Mouse (Mus musculus): Measurements from ENCODE around the gene Coq2. TPM values are rescaled to one million over a fixed set of nuclear protein-coding genes. Genes with fewer than 3 reads are reported as not detected.
A peak's percentile ranks its signal among the peaks of the same experiment; 100 is the strongest.

Gene Coq2
- polyA plus RNA-seq (2015; fragmentation: Nextera tagmentation; extraction: Ambion mirVana), result 30.8 and 32.4 TPM in 2 replicates

DNA sequence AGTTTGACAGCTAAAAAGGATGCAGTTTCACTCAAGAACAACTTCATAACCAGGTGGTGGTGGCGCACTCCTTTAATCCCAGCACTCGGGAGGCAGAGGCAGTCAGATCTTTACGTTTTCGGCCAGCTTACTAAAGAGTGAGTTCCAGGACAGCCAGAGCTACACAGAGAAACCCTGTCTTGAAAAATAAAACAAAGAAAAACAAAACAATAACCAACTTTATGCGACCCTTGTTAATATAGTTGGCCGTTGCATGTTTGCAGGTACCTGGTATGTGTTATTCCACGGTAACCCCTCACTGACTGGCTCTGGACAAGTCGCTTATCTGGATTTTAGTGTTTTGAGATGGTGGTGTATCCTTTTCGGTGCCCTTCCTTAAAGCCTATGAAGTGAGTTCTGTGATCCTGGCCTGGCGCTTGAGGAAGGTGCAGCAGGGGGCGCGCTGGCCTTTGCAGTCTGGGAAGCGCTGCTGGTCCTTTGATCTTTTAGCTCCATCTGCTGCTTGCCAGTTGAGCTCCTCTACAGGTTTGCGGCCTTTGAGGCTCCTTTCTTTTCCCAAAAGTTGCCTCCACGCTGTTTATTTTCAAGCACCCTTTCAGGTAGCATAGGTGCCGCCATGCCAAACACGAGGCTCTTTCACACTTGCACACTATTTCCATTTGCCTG lies at the start of gene Coq2:
Gene Coq2, minus strand, starts transcription at position 430 of the 666 bp plus-strand sequence.
- TF ChIP-seq CTCF (IDR thresholded peaks at IDR 0.05; ENCODE audit: low read depth), result peak; percentile 96
- peak; percentile 18; the same call in 1 of the 2 replicates for ATAC-seq
- H3K4me1 ChIP-seq (replicated peaks; ENCODE audit: control insufficient read depth, insufficient read depth, low read length), result peaks cover 3% of the 10 kb centered on the region; the same call in 1 of the 2 replicates
- H3K9me3 ChIP-seq (ENCODE audit: control insufficient read depth), result no peaks in the 10 kb centered on the region
- peak within 1 kb of the TSS; percentile 84 for H3K4me3 ChIP-seq (ENCODE audit: low read depth, low read length)
- H3K27ac ChIP-seq (ENCODE audit: low read depth, low read length), result peak within 1 kb of the TSS; percentile 74
- 9% methylated on average over 17 of the region's 17 CpGs for WGBS
- H3K9ac ChIP-seq (ENCODE audit: low read depth, low read length), result peak within 1 kb of the TSS; percentile 75
- H3K27me3 ChIP-seq (replicated peaks; ENCODE audit: control insufficient read depth, insufficient read depth, low read length), result no peaks in the 10 kb centered on the region
- no peaks in the 10 kb centered on the region for H3K36me3 ChIP-seq (ENCODE audit: control insufficient read depth, insufficient read depth)
- H3K4me2 ChIP-seq (replicated peaks; ENCODE audit: low read depth), result peak within 1 kb of the TSS; percentile 80

DNA sequence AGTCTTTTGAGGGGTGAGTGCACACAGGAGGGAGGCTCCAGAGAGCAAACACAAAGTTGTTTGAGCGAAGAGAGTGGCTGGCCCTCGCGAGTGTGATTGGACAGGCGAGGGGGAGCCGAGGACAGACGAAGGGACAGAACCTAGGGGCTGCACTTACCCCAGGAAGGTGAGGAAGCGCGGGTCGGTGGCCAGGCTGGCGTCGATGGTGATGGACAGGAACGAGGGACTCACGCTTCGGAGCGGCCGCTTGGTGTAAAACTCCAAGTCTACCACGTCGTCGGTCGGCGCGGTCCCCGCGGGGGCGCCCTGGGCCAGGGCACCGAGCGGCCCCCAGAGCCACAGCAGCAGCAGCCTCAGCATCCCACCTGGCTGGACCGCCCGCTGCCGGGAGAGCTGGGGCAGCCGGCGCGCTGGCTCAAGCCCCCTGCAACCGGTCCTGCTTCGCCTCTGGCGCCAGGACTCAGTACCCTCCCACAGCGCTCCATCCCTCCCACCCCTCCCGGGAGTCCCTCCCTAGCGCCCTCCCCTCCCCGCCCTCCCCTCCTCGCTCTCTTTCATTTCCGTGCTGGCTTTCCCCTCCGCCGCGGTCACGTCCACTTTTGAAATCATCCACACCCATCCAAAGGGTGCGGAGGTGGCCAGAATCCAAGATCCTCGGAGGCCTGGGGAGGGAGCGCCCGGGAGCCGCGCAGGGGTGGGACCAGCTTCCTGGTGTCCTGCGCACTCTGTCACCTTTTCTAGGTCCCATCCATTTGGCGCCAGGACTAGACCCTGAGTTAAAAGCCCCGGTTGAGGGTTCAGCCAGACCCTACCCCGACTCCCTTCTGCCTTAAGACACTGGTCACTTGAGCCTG lies 44.5 kb upstream of the Coq2 start, which contains the start of gene Hpse:
Gene Hpse, minus strand, starts transcription at position 482 of the 854 bp plus-strand sequence.
- Histone ChIP-seq H3K36me3 (ENCODE audit: control insufficient read depth, insufficient read depth) (no peaks in the 10 kb centered on the region), H3K4me2 (replicated peaks; ENCODE audit: low read depth) (peak within 1 kb of the TSS; percentile 95), H3K9ac (ENCODE audit: low read depth, low read length) (peak within 1 kb of the TSS; percentile 34; the same call in 1 of the 2 replicates), H3K27me3 (replicated peaks; ENCODE audit: control insufficient read depth, insufficient read depth, low read length) (no peaks in the 10 kb centered on the region), H3K4me1 (replicated peaks; ENCODE audit: control insufficient read depth, insufficient read depth, low read length) (no peaks in the 10 kb centered on the region), H3K9me3 (ENCODE audit: control insufficient read depth) (peaks cover 7% of the 10 kb centered on the region; the same call in 1 of the 2 replicates), H3K27ac (ENCODE audit: low read depth, low read length) (no peak within 1 kb of the TSS), H3K4me3 (ENCODE audit: low read depth, low read length) (peak within 1 kb of the TSS; percentile 49)
- peak; percentile 27 for TF ChIP-seq CTCF (IDR thresholded peaks at IDR 0.05; ENCODE audit: low read depth)
- WGBS, result under 1% methylated on average over 47 of the region's 56 CpGs
- peak; percentile 59 for ATAC-seq

DNA sequence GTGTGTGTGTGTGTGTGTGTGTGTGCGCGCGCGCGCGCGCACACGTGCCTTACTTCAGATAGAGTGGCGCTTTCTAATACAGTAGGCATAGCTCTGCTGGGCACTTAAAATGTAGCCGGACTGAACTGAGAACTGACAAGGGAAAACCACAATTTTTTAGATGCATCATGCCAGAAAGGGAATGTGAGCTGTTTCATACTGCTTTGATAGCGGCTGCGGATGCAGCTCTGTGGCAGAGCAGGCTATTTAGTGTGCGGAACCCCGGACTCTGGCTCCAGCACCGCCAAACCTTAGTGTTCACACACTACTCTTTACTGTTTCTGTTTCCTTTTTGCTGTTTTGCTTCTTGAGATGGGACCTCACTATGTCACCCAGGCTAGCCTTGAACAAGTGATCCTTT lies 41.8 kb upstream of the Coq2 start:
- no peak for TF ChIP-seq CTCF (IDR thresholded peaks at IDR 0.05; ENCODE audit: low read depth)
- H3K27me3 ChIP-seq (replicated peaks; ENCODE audit: control insufficient read depth, insufficient read depth, low read length), result no peaks in the 10 kb centered on the region
- 94% methylated on average over 15 of the region's 15 CpGs for WGBS

DNA sequence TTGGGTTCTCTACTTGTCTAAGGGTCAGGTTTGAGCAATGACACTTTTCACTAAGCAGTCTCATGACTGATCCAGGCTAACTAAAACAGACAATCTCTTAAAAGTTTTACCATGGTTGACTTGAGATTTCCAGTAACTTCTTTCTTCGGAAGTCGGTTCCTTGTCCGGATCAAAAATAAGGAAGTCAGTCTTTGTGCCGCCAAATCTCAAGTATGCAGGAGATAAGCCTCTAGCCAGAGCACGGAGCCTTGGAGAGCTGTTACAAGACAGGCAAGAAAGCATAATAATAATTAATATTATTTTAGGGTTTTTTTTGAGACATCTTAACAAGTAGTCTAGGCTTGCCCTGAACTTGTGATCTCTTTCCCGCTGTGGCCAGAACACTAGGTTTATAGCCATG lies 36.3 kb upstream of the Coq2 start:
- Histone ChIP-seq H3K4me1 (replicated peaks; ENCODE audit: control insufficient read depth, insufficient read depth, low read length) (no peaks in the 10 kb centered on the region), H3K9ac (ENCODE audit: low read depth, low read length) (no peak overlapping the region), H3K4me3 (ENCODE audit: low read depth, low read length) (no peak overlapping the region), H3K9me3 (ENCODE audit: control insufficient read depth) (no peaks in the 10 kb centered on the region), H3K27ac (ENCODE audit: low read depth, low read length) (no peak overlapping the region), H3K4me2 (replicated peaks; ENCODE audit: low read depth) (no peak overlapping the region), H3K36me3 (ENCODE audit: control insufficient read depth, insufficient read depth) (no peaks in the 10 kb centered on the region), H3K27me3 (replicated peaks; ENCODE audit: control insufficient read depth, insufficient read depth, low read length) (no peaks in the 10 kb centered on the region)
- ATAC-seq, result no peak
- WGBS, result 73% methylated on average over 6 of the region's 6 CpGs
- TF ChIP-seq CTCF (IDR thresholded peaks at IDR 0.05; ENCODE audit: low read depth), result no peak

More for the DNA sequence above, 41.8 kb upstream of the Coq2 start:
- H3K4me3 ChIP-seq (ENCODE audit: low read depth, low read length), result no peak overlapping the region
- no peak overlapping the region for H3K27ac ChIP-seq (ENCODE audit: low read depth, low read length)
- no peak overlapping the region for H3K9ac ChIP-seq (ENCODE audit: low read depth, low read length)
- no peak for ATAC-seq
- no peaks in the 10 kb centered on the region for H3K36me3 ChIP-seq (ENCODE audit: control insufficient read depth, insufficient read depth)
- no peaks in the 10 kb centered on the region for H3K4me1 ChIP-seq (replicated peaks; ENCODE audit: control insufficient read depth, insufficient read depth, low read length)
- H3K9me3 ChIP-seq (ENCODE audit: control insufficient read depth), result no peaks in the 10 kb centered on the region
- no peak overlapping the region for H3K4me2 ChIP-seq (replicated peaks; ENCODE audit: low read depth)

DNA sequence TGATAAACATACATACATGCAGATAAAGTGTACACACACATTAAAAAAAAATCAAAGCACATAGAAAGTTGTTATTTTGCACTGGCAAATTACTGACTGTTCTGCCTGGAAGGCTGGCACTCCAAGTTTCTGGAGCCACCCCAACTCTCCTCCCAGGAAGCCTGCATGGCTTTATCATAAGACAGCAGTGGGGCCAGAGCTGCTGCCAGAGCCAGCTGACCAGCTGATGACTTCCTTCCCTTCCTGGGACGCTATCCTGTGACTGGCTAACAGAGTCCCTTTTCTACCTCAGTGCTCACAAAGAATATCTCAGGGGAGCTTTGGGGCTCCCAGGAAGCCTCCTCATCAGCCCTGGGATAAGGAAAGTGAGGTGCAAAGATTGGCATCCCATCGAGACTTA lies 35.1 kb upstream of the Coq2 start:
- no peak for TF ChIP-seq CTCF (IDR thresholded peaks at IDR 0.05; ENCODE audit: low read depth)
- Histone ChIP-seq H3K9me3 (ENCODE audit: control insufficient read depth) (no peaks in the 10 kb centered on the region), H3K27ac (ENCODE audit: low read depth, low read length) (no peak overlapping the region), H3K36me3 (ENCODE audit: control insufficient read depth, insufficient read depth) (no peaks in the 10 kb centered on the region), H3K27me3 (replicated peaks; ENCODE audit: control insufficient read depth, insufficient read depth, low read length) (no peaks in the 10 kb centered on the region), H3K4me1 (replicated peaks; ENCODE audit: control insufficient read depth, insufficient read depth, low read length) (no peaks in the 10 kb centered on the region), H3K9ac (ENCODE audit: low read depth, low read length) (peak overlapping the region; percentile 3; the same call in 1 of the 2 replicates), H3K4me3 (ENCODE audit: low read depth, low read length) (no peak overlapping the region), H3K4me2 (replicated peaks; ENCODE audit: low read depth) (no peak overlapping the region)
- WGBS, result 52% methylated on average over 2 of the region's 2 CpGs
- ATAC-seq, result no peak

DNA sequence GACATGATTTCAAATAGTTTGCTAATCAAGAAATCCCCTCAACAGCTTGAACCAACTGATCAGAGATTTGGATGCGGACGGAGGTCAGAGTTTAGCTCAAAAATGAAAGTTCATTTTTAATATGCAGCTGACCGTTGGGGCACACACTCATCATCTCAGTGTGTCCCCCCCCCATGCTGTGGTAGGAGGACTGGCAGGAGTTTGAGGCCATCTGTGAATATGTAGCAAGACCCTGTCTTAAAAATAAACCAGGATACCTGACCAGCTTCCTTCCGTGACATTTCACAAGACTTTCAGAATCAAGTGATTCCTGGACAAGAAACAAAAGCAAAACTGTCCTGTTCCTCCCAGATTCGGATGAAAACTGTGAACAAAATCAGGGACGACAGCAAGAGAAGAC lies 34.1 kb upstream of the Coq2 start:
- Histone ChIP-seq H3K4me1 (replicated peaks; ENCODE audit: control insufficient read depth, insufficient read depth, low read length) (no peaks in the 10 kb centered on the region), H3K4me3 (ENCODE audit: low read depth, low read length) (no peak overlapping the region), H3K36me3 (ENCODE audit: control insufficient read depth, insufficient read depth) (no peaks in the 10 kb centered on the region), H3K4me2 (replicated peaks; ENCODE audit: low read depth) (no peak overlapping the region), H3K9ac (ENCODE audit: low read depth, low read length) (no peak overlapping the region), H3K27me3 (replicated peaks; ENCODE audit: control insufficient read depth, insufficient read depth, low read length) (no peaks in the 10 kb centered on the region), H3K27ac (ENCODE audit: low read depth, low read length) (no peak overlapping the region), H3K9me3 (ENCODE audit: control insufficient read depth) (no peaks in the 10 kb centered on the region)
- WGBS, result 86% methylated on average over 6 of the region's 6 CpGs
- ATAC-seq, result no peak
- no peak for TF ChIP-seq CTCF (IDR thresholded peaks at IDR 0.05; ENCODE audit: low read depth)
